ENCODE assay signal across 28 mouse cellular contexts in the genomic region with DNA sequence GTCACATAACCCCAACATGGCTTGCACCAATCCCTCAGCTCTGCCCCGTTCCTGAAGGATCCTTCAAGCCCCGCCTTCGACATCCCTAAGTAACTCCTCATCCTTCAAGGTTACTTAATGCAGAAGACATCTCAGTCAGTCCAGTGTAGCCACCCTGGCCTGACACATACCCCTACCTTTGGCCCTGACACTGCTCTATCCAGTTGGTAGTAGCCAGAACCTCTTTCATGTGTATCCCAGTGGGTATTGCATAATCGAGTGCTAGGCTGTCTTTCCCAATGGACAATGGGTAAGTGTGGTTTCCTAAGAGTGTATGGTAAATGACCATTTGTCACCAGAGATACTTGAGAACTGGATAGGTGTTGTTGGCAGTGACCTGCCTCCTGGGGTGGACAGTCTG. TPM values are rescaled to one million over a fixed set of nuclear protein-coding genes. Genes with fewer than 3 reads are reported as not detected.
DNase-seq lines count a peak whose midpoint lies in the region; ATAC-seq and TF ChIP-seq lines count a peak whose summit lies in the region.
"Had no signal": no experiment of that assay in that cellular context is flagged by ENCODE, and none has a peak within 500 bp of the region (broad histone marks: within the 10 kb centered on the region; RNA-seq: fewer than 3 reads in every experiment).

No protein-coding gene starts in this region.

- peaks cover 9% of the 10 kb centered on the region for H3K27me3 ChIP-seq in liver, adult 2 months (ENCODE audit: control insufficient read depth, insufficient read depth, low read length)
- H3K27me3 ChIP-seq in liver, embryonic 11.5 days (replicated peaks; ENCODE audit: control insufficient read depth, insufficient read depth, low read length) = no peaks in the 10 kb centered on the region
- no peaks in the 10 kb centered on the region for H3K27me3 ChIP-seq in liver, postnatal 0 days (ENCODE audit: insufficient read depth, low read length)
- no peaks in the 10 kb centered on the region for H3K27me3 ChIP-seq in kidney, embryonic 16.5 days (ENCODE audit: insufficient read depth, low read length)
- H3K27me3 ChIP-seq: embryonic facial prominence, embryonic 15.5 days; forebrain, embryonic 15.5 days; hindbrain, embryonic 15.5 days had no signal

- H3K4me1 ChIP-seq in liver, adult 2 months (ENCODE audit: control insufficient read depth, insufficient read depth, low read length) = no peaks in the 10 kb centered on the region
- H3K4me1 ChIP-seq in liver, embryonic 11.5 days (replicated peaks; ENCODE audit: control insufficient read depth, insufficient read depth, low read length) = no peaks in the 10 kb centered on the region
- peaks cover 7% of the 10 kb centered on the region; the same call in 1 of the 2 replicates for H3K4me1 ChIP-seq in liver, postnatal 0 days (ENCODE audit: insufficient read depth)
- H3K4me1 ChIP-seq in kidney, embryonic 16.5 days (ENCODE audit: insufficient read depth, low read length) = no peaks in the 10 kb centered on the region
- H3K4me1 ChIP-seq: embryonic facial prominence, embryonic 15.5 days; forebrain, embryonic 15.5 days; hindbrain, embryonic 15.5 days had no signal

- no peak for ATAC-seq in liver, embryonic 11.5 days (replicated peaks; ENCODE audit: low FRiP score)
- ATAC-seq in granulocyte monocyte progenitor cell, adult 5-6 weeks (replicated peaks; ENCODE audit: poor library complexity, severe bottlenecking) = peak; percentile 23; the same call in 1 of the 2 replicates
- ATAC-seq in liver, postnatal 0 days = peak; percentile 71
- no peak for ATAC-seq in activated CD4-positive, CD25-positive, alpha-beta regulatory T cell, adult 4 months
- ATAC-seq in kidney, embryonic 16.5 days (ENCODE audit: low FRiP score, low TSS enrichment) = no peak
- ATAC-seq: forebrain, embryonic 15.5 days had no signal

- no peak overlapping the region for H3K4me3 ChIP-seq in liver, adult 2 months (ENCODE audit: insufficient read depth, low read depth, low read length)
- no peak overlapping the region for H3K4me3 ChIP-seq in liver, embryonic 11.5 days (ENCODE audit: low read depth, low read length)
- no peak overlapping the region for H3K4me3 ChIP-seq in liver, postnatal 0 days (ENCODE audit: low read depth, low read length)
- no peak overlapping the region for H3K4me3 ChIP-seq in kidney, embryonic 16.5 days (ENCODE audit: low read length)
- H3K4me3 ChIP-seq: embryonic facial prominence, embryonic 15.5 days; erythroblast, embryonic 14.5 days; forebrain, embryonic 15.5 days; hindbrain, embryonic 15.5 days had no signal

- TF ChIP-seq POLR2A in liver, adult 2 months (IDR thresholded peaks at IDR 0.05; ENCODE audit: extremely low read depth, insufficient read depth, low read length) = no peak

- DNase-seq in adrenal gland, postnatal 10 days = peak; percentile 34
- no peak for DNase-seq in adrenal gland, postnatal 4 days (ENCODE audit: low spot score in 2 of 2)
- peak; percentile 29 for DNase-seq in liver, adult 2 months (ENCODE audit: extremely low read depth, low read depth, low spot score)
- DNase-seq in liver, embryonic 11.5 days (ENCODE audit: low spot score) = no peak
- DNase-seq in liver, postnatal 0 days = no peak
- DNase-seq: adrenal gland, adult 8-10 months; B cell, adult 2 months; cerebellum, adult 8-10 months; cerebellum, postnatal 14 days; embryo, embryonic 11 days; gastrocnemius, postnatal 36 days; heart, adult 18-20 months had no signal

- no peaks in the 10 kb centered on the region for H3K79me2 ChIP-seq in liver, adult 2 months (ENCODE audit: control insufficient read depth, insufficient read depth, low read length)

- no peak for TF ChIP-seq CTCF in liver, adult 2 months (IDR thresholded peaks at IDR 0.05; ENCODE audit: low read depth, low read length)
- no peak for TF ChIP-seq CTCF in liver, postnatal 0 days (IDR thresholded peaks at IDR 0.05; ENCODE audit: low read depth)

- H3K36me3 ChIP-seq in liver, adult 2 months (ENCODE audit: control insufficient read depth, insufficient read depth, low read length) = no peaks in the 10 kb centered on the region
- no peaks in the 10 kb centered on the region for H3K36me3 ChIP-seq in liver, embryonic 11.5 days (ENCODE audit: control insufficient read depth, insufficient read depth, low read length)
- H3K36me3 ChIP-seq in liver, postnatal 0 days (replicated peaks; ENCODE audit: insufficient read depth, low read length) = no peaks in the 10 kb centered on the region
- no peaks in the 10 kb centered on the region for H3K36me3 ChIP-seq in kidney, embryonic 16.5 days (ENCODE audit: insufficient read depth, low read length)
- H3K36me3 ChIP-seq: embryonic facial prominence, embryonic 15.5 days; forebrain, embryonic 15.5 days; hindbrain, embryonic 15.5 days had no signal

- WGBS in liver, adult 2 months = 74% methylated on average over 4 of the region's 4 CpGs
- 79% methylated on average over 4 of the region's 4 CpGs for WGBS in liver, embryonic 11.5 days
- 70% methylated on average over 4 of the region's 4 CpGs for WGBS in liver, postnatal 0 days (ENCODE audit: insufficient replicate concordance)
- WGBS in kidney, embryonic 16.5 days = 84% methylated on average over 4 of the region's 4 CpGs

- H3K9me3 ChIP-seq in liver, embryonic 11.5 days (ENCODE audit: control insufficient read depth, low read length) = no peaks in the 10 kb centered on the region
- H3K9me3 ChIP-seq in liver, postnatal 0 days (ENCODE audit: low read length) = no peaks in the 10 kb centered on the region
- no peaks in the 10 kb centered on the region for H3K9me3 ChIP-seq in kidney, embryonic 16.5 days (ENCODE audit: low read length)
- H3K9me3 ChIP-seq: embryonic facial prominence, embryonic 15.5 days; forebrain, embryonic 15.5 days; hindbrain, embryonic 15.5 days had no signal

- no peak overlapping the region for H3K4me2 ChIP-seq in liver, embryonic 11.5 days
- H3K4me2 ChIP-seq in liver, postnatal 0 days (ENCODE audit: low read depth, low read length) = no peak overlapping the region
- no peak overlapping the region for H3K4me2 ChIP-seq in kidney, embryonic 16.5 days (replicated peaks; ENCODE audit: low read depth, low read length)
- H3K4me2 ChIP-seq: embryonic facial prominence, embryonic 15.5 days; forebrain, embryonic 15.5 days; heart, embryonic 11.5 days; hindbrain, embryonic 15.5 days had no signal

- no peak for TF ChIP-seq EP300 in liver, postnatal 0 days (IDR thresholded peaks at IDR 0.05; ENCODE audit: low read depth)

- H3K27ac ChIP-seq in liver, adult 2 months (replicated peaks; ENCODE audit: insufficient read depth, low read depth, low read length) = no peak overlapping the region
- no peak overlapping the region for H3K27ac ChIP-seq in liver, embryonic 11.5 days (ENCODE audit: low read depth, low read length)
- H3K27ac ChIP-seq in liver, postnatal 0 days (ENCODE audit: low read depth) = no peak overlapping the region
- no peak overlapping the region for H3K27ac ChIP-seq in kidney, embryonic 16.5 days (ENCODE audit: low read length)
- H3K27ac ChIP-seq: embryonic facial prominence, embryonic 15.5 days; forebrain, embryonic 15.5 days; hindbrain, embryonic 15.5 days had no signal

- no peak overlapping the region for H3K9ac ChIP-seq in liver, adult 2 months (ENCODE audit: low read depth, low read length)
- H3K9ac ChIP-seq in liver, embryonic 11.5 days (ENCODE audit: low read depth, low read length) = no peak overlapping the region
- H3K9ac ChIP-seq in liver, postnatal 0 days (replicated peaks) = no peak overlapping the region
- H3K9ac ChIP-seq in kidney, embryonic 16.5 days (replicated peaks; ENCODE audit: low read length) = no peak overlapping the region
- H3K9ac ChIP-seq: embryonic facial prominence, embryonic 15.5 days; forebrain, embryonic 15.5 days; hindbrain, embryonic 15.5 days had no signal

RNA-seq across cellular contexts. Expression of gene Slc36a2, which starts 6.0 kb away (rescaled TPM):
- total RNA-seq in adrenal gland, postnatal 10 days (2021) = 100 to 1,000 TPM; 213 to 290 TPM
- total RNA-seq in adrenal gland, postnatal 4 days (2021) = 10 to 100 TPM; 45.2 to 66.6 TPM
- total RNA-seq in liver, adult 2 months (2014; rRNA removed) = 0.54 TPM in 1 of 2 replicates, not detected in the other
- polyA plus RNA-seq in liver, adult 2 months (2012; rRNA removed) = not detected in 2 replicates
- polyA plus RNA-seq in liver, embryonic 11.5 days (2014; fragmentation: Nextera tagmentation; extraction: Ambion mirVana) = 5.5 and 5.8 TPM in 2 replicates
- total RNA-seq in granulocyte monocyte progenitor cell, adult 5-6 weeks (2014; fragmentation: Nextera tagmentation) = 6.5 and 7.6 TPM in 2 replicates
- 1.9 and 2.8 TPM in 2 replicates for total RNA-seq in granulocyte monocyte progenitor cell, adult 5-6 weeks (2017)
- polyA plus RNA-seq in liver, postnatal 0 days (2015; fragmentation: Nextera tagmentation; extraction: Ambion mirVana) = 5.7 and 6.7 TPM in 2 replicates
- polyA plus RNA-seq in activated CD4-positive, CD25-positive, alpha-beta regulatory T cell, adult 4 months (2017; shearing (Covaris generic)) = under 1 TPM in 1 of 2 experiments, not detected in 1; 0.37 TPM
- 0.61 and 0.81 TPM in 2 replicates for polyA plus RNA-seq in kidney, embryonic 16.5 days (2015; fragmentation: Nextera tagmentation; extraction: Ambion mirVana)
- total RNA-seq: MEL had no signal
- polyA plus RNA-seq: forebrain, embryonic 11.5 days; forebrain, embryonic 15.5 days had no signal

RNA-seq across cellular contexts. Expression of gene Slc36a1, which starts 25.3 kb away (rescaled TPM):
- total RNA-seq in adrenal gland, postnatal 10 days (2021) = 10 to 100 TPM; 24.5 to 26.9 TPM
- total RNA-seq in adrenal gland, postnatal 4 days (2021) = 10 to 100 TPM; 35.5 to 35.6 TPM
- total RNA-seq in liver, adult 2 months (2014; rRNA removed) = 7.0 and 12.9 TPM in 2 replicates
- polyA plus RNA-seq in liver, adult 2 months (2012; rRNA removed) = 24.0 and 26.2 TPM in 2 replicates
- 2.0 and 2.9 TPM in 2 replicates for polyA plus RNA-seq in liver, embryonic 11.5 days (2014; fragmentation: Nextera tagmentation; extraction: Ambion mirVana)
- total RNA-seq in granulocyte monocyte progenitor cell, adult 5-6 weeks (2014; fragmentation: Nextera tagmentation) = 52.6 and 53.3 TPM in 2 replicates
- 11.4 and 12.9 TPM in 2 replicates for total RNA-seq in granulocyte monocyte progenitor cell, adult 5-6 weeks (2017)
- 1.0 and 1.7 TPM in 2 replicates for polyA plus RNA-seq in liver, postnatal 0 days (2015; fragmentation: Nextera tagmentation; extraction: Ambion mirVana)
- polyA plus RNA-seq in activated CD4-positive, CD25-positive, alpha-beta regulatory T cell, adult 4 months (2017; shearing (Covaris generic)) = 1 to 10 TPM; 2.3 to 2.5 TPM
- polyA plus RNA-seq in kidney, embryonic 16.5 days (2015; fragmentation: Nextera tagmentation; extraction: Ambion mirVana) = 1.6 and 3.0 TPM in 2 replicates

RNA-seq across cellular contexts. Expression of gene Slc36a3, which starts 27.3 kb away (rescaled TPM):
- total RNA-seq in adrenal gland, postnatal 10 days (2021) = not detected
- not detected for total RNA-seq in adrenal gland, postnatal 4 days (2021)
- total RNA-seq in liver, adult 2 months (2014; rRNA removed) = not detected in 2 replicates
- polyA plus RNA-seq in liver, adult 2 months (2012; rRNA removed) = 0.05 TPM in 1 of 2 replicates, not detected in the other
- not detected in 2 replicates for polyA plus RNA-seq in liver, embryonic 11.5 days (2014; fragmentation: Nextera tagmentation; extraction: Ambion mirVana)
- total RNA-seq in granulocyte monocyte progenitor cell, adult 5-6 weeks (2014; fragmentation: Nextera tagmentation) = not detected in 2 replicates
- not detected in 2 replicates for total RNA-seq in granulocyte monocyte progenitor cell, adult 5-6 weeks (2017)
- polyA plus RNA-seq in liver, postnatal 0 days (2015; fragmentation: Nextera tagmentation; extraction: Ambion mirVana) = not detected in 2 replicates
- polyA plus RNA-seq in activated CD4-positive, CD25-positive, alpha-beta regulatory T cell, adult 4 months (2017; shearing (Covaris generic)) = 1 to 10 TPM in 1 of 2 experiments, under 1 TPM in 1; 0.36 to 1.2 TPM
- polyA plus RNA-seq in kidney, embryonic 16.5 days (2015; fragmentation: Nextera tagmentation; extraction: Ambion mirVana) = not detected in 2 replicates
- total RNA-seq: adrenal gland, adult 8-10 months; common myeloid progenitor, adult 5-6 weeks; gastrocnemius, adult 8-10 months; gastrocnemius, postnatal 36 days; heart, adult 18-20 months; heart, postnatal 25 days had no signal
- polyA plus RNA-seq: embryonic facial prominence, embryonic 11.5 days; embryonic facial prominence, embryonic 15.5 days; erythroblast, embryonic 14.5 days; forebrain, embryonic 11.5 days; forebrain, embryonic 15.5 days; heart, embryonic 11.5 days; heart, embryonic 16.5 days; hindbrain, embryonic 11.5 days; hindbrain, embryonic 15.5 days had no signal

Comparison
In these comparisons a context has a peak if more than half of its experiments do, and no peak if none do; other contexts are left out.
1. DNase-seq: peak in adrenal gland, postnatal 10 days (single experiment) and liver, adult 2 months (single experiment); none in adrenal gland, postnatal 4 days (0 of 2), liver, embryonic 11.5 days (single experiment) and liver, postnatal 0 days (single experiment).
2. ATAC-seq: peak in granulocyte monocyte progenitor cell, adult 5-6 weeks (single experiment) and liver, postnatal 0 days (single experiment); none in liver, embryonic 11.5 days (single experiment), activated CD4-positive, CD25-positive, alpha-beta regulatory T cell, adult 4 months (single experiment) and kidney, embryonic 16.5 days (single experiment).